Mouse (Mus musculus) ovary, postnatal 10 days (tissue): Measurements from ENCODE around the gene Trdmt1.

ENCODE experiments used
- DNase-seq: peaks from one replicate; pipeline ENCODE4 v3.0.0; 2022; ENCODE audit warnings: low spot score

The Trdmt1 gene

DNA sequence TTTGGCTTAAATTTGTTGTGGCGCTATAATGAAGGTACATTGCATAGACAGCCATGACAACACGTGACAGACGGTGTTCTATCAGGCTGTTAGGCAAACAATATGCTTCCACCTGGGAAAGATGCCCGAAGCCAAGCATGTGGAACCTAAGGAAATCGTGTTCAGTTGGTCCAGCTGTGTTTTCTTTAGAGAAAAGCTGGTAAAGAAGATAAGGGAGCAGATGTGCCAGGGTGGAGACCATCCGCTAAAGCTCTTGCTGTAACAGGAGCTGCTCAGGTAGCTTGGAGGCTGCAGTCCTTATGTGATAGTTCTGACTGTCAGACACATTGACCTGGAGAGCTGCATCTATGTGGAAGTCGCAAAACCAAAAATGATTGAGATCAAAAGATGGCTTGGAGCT is 45.3 kb downstream of the Trdmt1 start:
- no peak for DNase-seq

DNA sequence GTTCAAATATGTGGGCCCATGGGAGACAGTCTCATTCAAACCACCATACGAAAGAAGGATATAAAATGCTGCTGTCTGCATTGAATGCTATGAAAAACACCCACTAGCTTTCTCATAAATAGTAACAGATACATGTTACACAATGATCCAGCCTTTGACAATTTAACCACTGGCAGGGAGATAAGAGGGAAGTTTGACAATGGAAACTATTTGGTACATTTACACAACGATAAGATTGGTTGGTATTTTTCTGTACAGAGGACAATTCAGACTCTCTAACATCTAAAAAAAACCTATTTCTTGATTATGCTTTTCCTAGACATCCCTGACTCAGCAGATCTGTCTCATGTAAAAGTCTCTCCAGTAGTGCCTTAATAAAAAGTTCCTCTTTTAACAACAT is 48.4 kb downstream of the Trdmt1 start:
- DNase-seq = no peak

GRCm38 (mm10) chr2:13492927-13493326 is 51.5 kb downstream of the Trdmt1 start:
- DNase-seq = no peak

DNA sequence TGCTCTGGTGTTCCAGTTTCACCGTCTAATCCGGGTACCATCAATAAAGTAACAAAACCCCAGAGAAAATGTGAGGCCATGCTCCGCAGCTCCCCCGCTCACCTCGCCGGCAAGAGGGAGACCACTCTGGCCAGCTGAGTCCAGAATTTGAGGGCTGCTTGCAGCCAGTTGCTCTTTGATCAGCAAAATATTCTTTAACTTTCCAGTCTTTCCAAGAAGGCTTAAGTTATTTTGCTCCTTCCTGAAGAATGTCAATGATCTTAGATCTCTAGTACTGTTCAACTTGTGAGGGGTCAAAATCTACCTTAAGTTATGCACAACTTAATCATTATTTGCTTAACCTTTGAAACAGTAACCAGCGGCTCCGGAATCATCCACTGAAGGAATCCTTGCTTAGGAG is 52.7 kb downstream of the Trdmt1 start, which contains the start of gene Cubn:
TSS of gene Cubn (minus strand) at position 80 of the 400 bp plus-strand sequence.
- DNase-seq = no peak

GRCm38 (mm10) chr2:13490480-13490879 is 54.0 kb downstream of the Trdmt1 start:
- DNase-seq = no peak

GRCm38 (mm10) chr2:13486470-13486869 is 58.0 kb downstream of the Trdmt1 start:
- no peak for DNase-seq

DNA sequence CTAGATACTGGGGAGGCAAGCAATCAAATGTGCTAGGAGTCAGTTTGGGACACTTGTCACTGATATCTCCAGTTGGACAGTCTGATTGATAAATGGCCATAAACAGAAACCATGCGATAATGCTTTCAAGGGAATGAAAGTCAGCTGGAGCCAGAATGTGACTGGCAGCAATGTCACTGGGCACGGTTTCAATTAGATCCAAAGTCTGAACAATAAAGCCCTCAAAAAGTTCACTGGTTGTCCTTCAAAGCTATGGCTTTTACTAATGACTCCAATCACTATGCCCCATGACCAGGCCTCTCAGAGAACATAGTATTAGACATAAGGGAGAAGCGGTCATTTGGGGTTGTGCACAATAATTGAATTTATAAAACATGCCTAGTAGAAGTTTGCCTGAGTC is 59.9 kb downstream of the Trdmt1 start:
- no peak for DNase-seq

DNA sequence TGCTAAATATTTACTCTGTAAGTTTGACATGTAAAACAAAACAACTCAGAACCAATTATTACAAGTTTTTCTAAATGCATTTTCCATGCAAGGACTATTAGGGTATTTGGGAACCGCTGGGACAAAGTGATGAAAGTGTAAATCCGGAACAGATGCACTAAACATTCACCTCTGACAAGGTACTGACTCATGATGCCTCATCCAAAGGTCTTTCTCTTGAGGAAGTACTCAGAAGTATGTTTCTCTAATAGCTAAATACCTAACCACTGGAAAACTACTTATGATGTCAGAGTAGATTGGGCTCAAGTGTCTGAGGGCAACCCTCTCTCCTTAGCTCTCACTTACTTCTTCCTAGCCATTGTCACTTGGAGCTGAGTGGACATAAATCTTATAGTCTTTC is 63.7 kb downstream of the Trdmt1 start:
- DNase-seq = no peak

GRCm38 (mm10) chr2:13479165-13479564 is 65.3 kb downstream of the Trdmt1 start:
- no peak for DNase-seq

- no peak for DNase-seq
Observed at GRCm38 (mm10) chr2:13470108-13470507, 74.4 kb downstream of the Trdmt1 start.

- DNase-seq = no peak
Observed at GRCm38 (mm10) chr2:13469641-13470040, 74.8 kb downstream of the Trdmt1 start.

GRCm38 (mm10) chr2:13466685-13467084 is 77.8 kb downstream of the Trdmt1 start:
- no peak for DNase-seq
